Mouse (Mus musculus): ENCODE results near the gene Gtf2e1. TPM values are rescaled to one million over a fixed set of nuclear protein-coding genes. Genes with fewer than 3 reads are reported as not detected.

The Gtf2e1 gene
- polyA plus RNA-seq, 1 experiment from 2014 or later = 24.6 TPM

Other genes with a start within 250 kb of the Gtf2e1 start
- gene Stxbp5l, start 154.8 kb downstream of the Gtf2e1 start, polyA plus RNA-seq (2014; fragmentation: Nextera tagmentation; extraction: Ambion mirVana) = 4.2 and 4.6 TPM in 2 replicates
- 28.1 and 32.8 TPM in 2 replicates for gene Rabl3, start 96 bp upstream of the Gtf2e1 start, polyA plus RNA-seq (2014; fragmentation: Nextera tagmentation; extraction: Ambion mirVana)
- 0.11 and 0.24 TPM in 2 replicates for gene Hgd, start 40.4 kb upstream of the Gtf2e1 start, polyA plus RNA-seq (2014; fragmentation: Nextera tagmentation; extraction: Ambion mirVana)
- 58.1 and 67.1 TPM in 2 replicates for gene Ndufb4, start 114.7 kb upstream of the Gtf2e1 start, polyA plus RNA-seq (2014; fragmentation: Nextera tagmentation; extraction: Ambion mirVana)
- 307 and 342 TPM in 2 replicates for gene Fstl1, start 237.1 kb upstream of the Gtf2e1 start, polyA plus RNA-seq (2014; fragmentation: Nextera tagmentation; extraction: Ambion mirVana)

Measured in intestine, embryonic 14.5 days (tissue).